Mouse (Mus musculus): ENCODE results near the gene Sorbs2. TPM values are rescaled to one million over a fixed set of nuclear protein-coding genes. Genes with fewer than 3 reads are reported as not detected.

Gene Sorbs2
- polyA plus RNA-seq, 1 experiment from 2014 or later, result 75.4 TPM

GRCm38 (mm10) chr8:45780585-45780984 is 273.0 kb downstream of the Sorbs2 start:
- peaks cover 33% of the 10 kb centered on the region for H3K36me3 ChIP-seq

GRCm38 (mm10) chr8:45788610-45789009 is 281.0 kb downstream of the Sorbs2 start:
- Histone ChIP-seq H3K4me3 (no peak overlapping the region), H3K27me3 (no peaks in the 10 kb centered on the region), H3K36me3 (peaks cover 31% of the 10 kb centered on the region), H3K4me1 (replicated peaks) (no peaks in the 10 kb centered on the region), H3K27ac (no peak overlapping the region), H3K9me3 (no peaks in the 10 kb centered on the region), H3K4me2 (no peak overlapping the region), H3K9ac (no peak overlapping the region)
- no peak for ATAC-seq (ENCODE audit: low FRiP score)
- 85% methylated on average over 3 of the region's 3 CpGs for WGBS

More at GRCm38 (mm10) chr8:45780585-45780984, 273.0 kb downstream of the Sorbs2 start:
- Histone ChIP-seq H3K9ac (no peak overlapping the region), H3K27ac (no peak overlapping the region), H3K4me3 (no peak overlapping the region), H3K27me3 (no peaks in the 10 kb centered on the region), H3K4me2 (no peak overlapping the region), H3K9me3 (no peaks in the 10 kb centered on the region), H3K4me1 (replicated peaks) (0 out of 2 replicates have a peak, but pooled peaks cover 4% of the 10 kb centered on the region)
- ATAC-seq (ENCODE audit: low FRiP score), result no peak
- WGBS, result 59% methylated on average over 4 of the region's 4 CpGs

GRCm38 (mm10) chr8:45794847-45795246 is 287.3 kb downstream of the Sorbs2 start:
- Histone ChIP-seq H3K36me3 (peaks cover 56% of the 10 kb centered on the region), H3K4me3 (no peak overlapping the region), H3K4me2 (no peak overlapping the region), H3K27me3 (no peaks in the 10 kb centered on the region), H3K9ac (no peak overlapping the region), H3K27ac (no peak overlapping the region), H3K9me3 (no peaks in the 10 kb centered on the region), H3K4me1 (replicated peaks) (no peaks in the 10 kb centered on the region)
- no peak for ATAC-seq (ENCODE audit: low FRiP score)
- 89% methylated on average over 14 of the region's 14 CpGs for WGBS

GRCm38 (mm10) chr8:45796331-45796740 is 288.7 kb downstream of the Sorbs2 start:
- H3K4me2 ChIP-seq, result no peak overlapping the region
- no peak overlapping the region for H3K4me3 ChIP-seq
- peaks cover 60% of the 10 kb centered on the region for H3K36me3 ChIP-seq
- WGBS, result 63% methylated on average over 11 of the region's 11 CpGs
- no peaks in the 10 kb centered on the region for H3K27me3 ChIP-seq
- no peak overlapping the region for H3K9ac ChIP-seq
- no peaks in the 10 kb centered on the region for H3K4me1 ChIP-seq (replicated peaks)
- H3K27ac ChIP-seq, result no peak overlapping the region
- ATAC-seq (ENCODE audit: low FRiP score), result peak; percentile 72; the same call in 1 of the 2 replicates
- H3K9me3 ChIP-seq, result no peaks in the 10 kb centered on the region

GRCm38 (mm10) chr8:45799517-45799916 is 291.9 kb downstream of the Sorbs2 start:
- H3K36me3 ChIP-seq, result peaks cover 54% of the 10 kb centered on the region
- no peaks in the 10 kb centered on the region for H3K4me1 ChIP-seq (replicated peaks)
- WGBS, result 92% methylated on average over 4 of the region's 4 CpGs

GRCm38 (mm10) chr8:45808597-45808996 is 301.0 kb downstream of the Sorbs2 start:
- no peaks in the 10 kb centered on the region for H3K4me1 ChIP-seq (replicated peaks)
- no peak overlapping the region for H3K27ac ChIP-seq
- ATAC-seq (ENCODE audit: low FRiP score), result no peak
- no peaks in the 10 kb centered on the region for H3K9me3 ChIP-seq
- 95% methylated on average over 6 of the region's 6 CpGs for WGBS
- H3K4me3 ChIP-seq, result no peak overlapping the region
- peaks cover 71% of the 10 kb centered on the region for H3K36me3 ChIP-seq
- no peak overlapping the region for H3K9ac ChIP-seq
- no peaks in the 10 kb centered on the region for H3K27me3 ChIP-seq
- H3K4me2 ChIP-seq, result no peak overlapping the region

More at GRCm38 (mm10) chr8:45799517-45799916, 291.9 kb downstream of the Sorbs2 start:
- no peak overlapping the region for H3K27ac ChIP-seq
- H3K4me2 ChIP-seq, result no peak overlapping the region
- no peaks in the 10 kb centered on the region for H3K9me3 ChIP-seq
- H3K27me3 ChIP-seq, result no peaks in the 10 kb centered on the region
- no peak overlapping the region for H3K4me3 ChIP-seq
- no peak for ATAC-seq (ENCODE audit: low FRiP score)
- H3K9ac ChIP-seq, result no peak overlapping the region

- no peaks in the 10 kb centered on the region for H3K4me1 ChIP-seq (replicated peaks)
- 20% methylated on average over 7 of the region's 7 CpGs for WGBS
- no peak overlapping the region for H3K9ac ChIP-seq
- no peak overlapping the region for H3K4me3 ChIP-seq
- no peaks in the 10 kb centered on the region for H3K9me3 ChIP-seq
- no peaks in the 10 kb centered on the region for H3K27me3 ChIP-seq
- no peak overlapping the region for H3K4me2 ChIP-seq
- ATAC-seq (ENCODE audit: low FRiP score), result 0 out of 2 replicates have a peak, but pooled peaks have one; percentile 10
- H3K36me3 ChIP-seq, result peaks cover 34% of the 10 kb centered on the region
- no peak overlapping the region for H3K27ac ChIP-seq
These were observed 309.3 kb downstream of the Sorbs2 start for GRCm38 (mm10) chr8:45816765-45817426.

- H3K36me3 ChIP-seq, result peaks cover 26% of the 10 kb centered on the region
- H3K27ac ChIP-seq, result no peak overlapping the region
- H3K4me1 ChIP-seq (replicated peaks), result no peaks in the 10 kb centered on the region; the same call in 1 of the 2 replicates
- H3K9me3 ChIP-seq, result no peaks in the 10 kb centered on the region
- H3K27me3 ChIP-seq, result no peaks in the 10 kb centered on the region
- H3K9ac ChIP-seq, result no peak overlapping the region
- no peak overlapping the region for H3K4me3 ChIP-seq
- no peak overlapping the region for H3K4me2 ChIP-seq
- ATAC-seq (ENCODE audit: low FRiP score), result no peak
- 86% methylated on average over 5 of the region's 5 CpGs for WGBS
These were observed 314.1 kb downstream of the Sorbs2 start for GRCm38 (mm10) chr8:45821650-45822049.

- no peak overlapping the region for H3K9ac ChIP-seq
- peaks cover 22% of the 10 kb centered on the region for H3K36me3 ChIP-seq
- 90% methylated on average over 2 of the region's 2 CpGs for WGBS
- no peaks in the 10 kb centered on the region; the same call in 1 of the 2 replicates for H3K4me1 ChIP-seq (replicated peaks)
- ATAC-seq (ENCODE audit: low FRiP score), result no peak
- no peak overlapping the region for H3K4me3 ChIP-seq
- H3K4me2 ChIP-seq, result no peak overlapping the region
- no peak overlapping the region for H3K27ac ChIP-seq
- no peaks in the 10 kb centered on the region for H3K27me3 ChIP-seq
- no peaks in the 10 kb centered on the region for H3K9me3 ChIP-seq
These were observed 322.5 kb downstream of the Sorbs2 start for GRCm38 (mm10) chr8:45829985-45830548.

- 81% methylated on average over 2 of the region's 2 CpGs for WGBS
- no peak for ATAC-seq (ENCODE audit: low FRiP score)
- Histone ChIP-seq H3K9ac (no peak overlapping the region), H3K36me3 (peaks cover 3% of the 10 kb centered on the region; the same call in 1 of the 2 replicates), H3K4me1 (replicated peaks) (no peaks in the 10 kb centered on the region), H3K4me3 (no peak overlapping the region), H3K27me3 (no peaks in the 10 kb centered on the region), H3K9me3 (no peaks in the 10 kb centered on the region), H3K27ac (no peak overlapping the region), H3K4me2 (no peak overlapping the region)
These were observed 326.3 kb downstream of the Sorbs2 start for GRCm38 (mm10) chr8:45833896-45834295.

GRCm38 (mm10) chr8:45843306-45843705 is 335.7 kb downstream of the Sorbs2 start:
- no peak overlapping the region for H3K4me2 ChIP-seq
- 24% methylated on average over 5 of the region's 5 CpGs for WGBS
- ATAC-seq (ENCODE audit: low FRiP score), result peak; percentile 62
- 0 out of 2 replicates have a peak, but pooled peaks cover 3% of the 10 kb centered on the region for H3K9me3 ChIP-seq
- no peaks in the 10 kb centered on the region for H3K27me3 ChIP-seq
- no peaks in the 10 kb centered on the region for H3K36me3 ChIP-seq
- H3K27ac ChIP-seq, result peak overlapping the region; percentile 35; the same call in 1 of the 2 replicates
- H3K4me3 ChIP-seq, result no peak overlapping the region
- H3K9ac ChIP-seq, result no peak overlapping the region
- H3K4me1 ChIP-seq (replicated peaks), result peaks cover 22% of the 10 kb centered on the region

- peak; percentile 85 for ATAC-seq (ENCODE audit: low FRiP score)
- Histone ChIP-seq H3K4me3 (no peak overlapping the region), H3K9me3 (0 out of 2 replicates have a peak, but pooled peaks cover 3% of the 10 kb centered on the region), H3K27ac (peak overlapping the region; percentile 56), H3K9ac (no peak overlapping the region), H3K4me2 (no peak overlapping the region), H3K4me1 (replicated peaks) (peaks cover 22% of the 10 kb centered on the region), H3K27me3 (no peaks in the 10 kb centered on the region), H3K36me3 (no peaks in the 10 kb centered on the region)
- 49% methylated on average over 6 of the region's 6 CpGs for WGBS
These were observed 336.7 kb downstream of the Sorbs2 start for GRCm38 (mm10) chr8:45844097-45844885.

Data from hindbrain, embryonic 13.5 days (tissue).